Mouse (Mus musculus) CH12.LX (cell line): Measurements from ENCODE around the gene Sgpp1. TPM values are rescaled to one million over a fixed set of nuclear protein-coding genes. Genes with fewer than 3 reads are reported as not detected.

ENCODE experiments used
- DNase-seq: peaks from one replicate; pipeline ENCODE4 v3.0.0-alpha.2; 2013; ENCODE audit errors: extremely low read depth
- H3K27ac ChIP-seq: 2 replicates; pipeline ENCODE4 v1.5.1; 2012; ENCODE audit warnings: low read depth, mild to moderate bottlenecking, control low read depth, moderate library complexity; ENCODE audit not compliant: insufficient read depth
- H3K27me3 ChIP-seq: replicated peaks from 2 replicates; pipeline ENCODE3; 2012; ENCODE audit warnings: inconsistent platforms
- H3K36me3 ChIP-seq, 2 experiments: replicated peaks in 1 of 2; 2 replicates each; pipeline versions ENCODE3 to v1.6.1; 2012; ENCODE audit warnings: inconsistent platforms in 1 of 2, low read length in 1 of 2, mild to moderate bottlenecking in 1 of 2, mixed read lengths in 1 of 2, moderate library complexity in 1 of 2; ENCODE audit not compliant: control insufficient read depth in 1 of 2, insufficient read depth in 1 of 2
- H3K4me1 ChIP-seq, 2 experiments: 2 replicates each; pipeline ENCODE4 v1.6.1; 2012; ENCODE audit warnings: inconsistent platforms in 1 of 2, moderate library complexity in 1 of 2; ENCODE audit not compliant: insufficient read depth in 2 of 2, control insufficient read depth in 1 of 2
- H3K4me2 ChIP-seq: 2 replicates; pipeline ENCODE4 v1.6.1; 2012; ENCODE audit warnings: low read depth, mild to moderate bottlenecking, control low read depth; ENCODE audit not compliant: poor library complexity, insufficient read depth, severe bottlenecking
- H3K4me3 ChIP-seq, 3 experiments: fragments of 150-350 bp in 1 of 3; sonication (generic) in 1 of 3; replicated peaks in 1 of 3; 2 replicates each; pipeline versions ENCODE3 to v1.5.1; 2011 to 2012; ENCODE audit warnings: low read depth in 2 of 3, low read length in 2 of 3, mild to moderate bottlenecking in 2 of 3, moderate library complexity in 2 of 3, control low read depth in 1 of 3, improper control_type of control experiment in 1 of 3, inconsistent platforms in 1 of 3, mixed read lengths in 1 of 3; ENCODE audit not compliant: poor library complexity in 1 of 3
- H3K79me2 ChIP-seq: replicated peaks from 2 replicates; pipeline ENCODE4 v1.6.1; 2012; ENCODE audit warnings: mild to moderate bottlenecking, moderate library complexity; ENCODE audit not compliant: control insufficient read depth, poor library complexity, insufficient read depth, severe bottlenecking; ENCODE audit errors: extremely low read depth
- H3K9ac ChIP-seq: 2 replicates; pipeline ENCODE4 v1.6.1; 2012; ENCODE audit warnings: low read depth, mild to moderate bottlenecking, control low read depth, moderate library complexity; ENCODE audit not compliant: insufficient read depth
- H3K9me3 ChIP-seq: replicated peaks from 2 replicates; pipeline ENCODE3; 2012; ENCODE audit warnings: low read length, inconsistent platforms, mixed read lengths
- BHLHE40 ChIP-seq: IDR thresholded peaks from 2 replicates; pipeline ENCODE4 v1.6.1; 2011; ENCODE audit warnings: mild to moderate bottlenecking, low read depth, low read length, improper control_type of control experiment
- CTCF ChIP-seq, 2 experiments: IDR thresholded peaks in 1 of 2; conservative IDR thresholded peaks in 1 of 2; 2 replicates each; pipeline ENCODE4 v1.5.1; 2011 to 2012; ENCODE audit warnings: low read depth in 2 of 2, low read length in 2 of 2, improper control_type of control experiment in 1 of 2, inconsistent platforms in 1 of 2, mild to moderate bottlenecking in 1 of 2, moderate library complexity in 1 of 2
- E2F4 ChIP-seq: IDR thresholded peaks from 2 replicates; pipeline ENCODE4 v1.6.1; 2011; ENCODE audit warnings: low read depth, low read length, improper control_type of control experiment; ENCODE audit not compliant: insufficient replicate concordance
- ELF1 ChIP-seq: IDR thresholded peaks from 2 replicates; pipeline ENCODE4 v1.6.1; 2014; ENCODE audit warnings: low read depth, mild to moderate bottlenecking, inconsistent platforms, low read length, improper control_type of control experiment
- GABPA ChIP-seq: IDR thresholded peaks from 2 replicates; pipeline ENCODE4 v1.6.1; 2012; ENCODE audit warnings: low read depth, low read length, improper control_type of control experiment, inconsistent platforms; ENCODE audit not compliant: insufficient replicate concordance
- HCFC1 ChIP-seq: IDR thresholded peaks from 2 replicates; pipeline ENCODE4 v1.6.1; 2012; ENCODE audit warnings: low read depth, mild to moderate bottlenecking, inconsistent platforms, low read length, improper control_type of control experiment
- JUN ChIP-seq: IDR thresholded peaks from 2 replicates; pipeline ENCODE4 v1.6.1; 2011; ENCODE audit warnings: low read depth, mild to moderate bottlenecking, low read length, improper control_type of control experiment, moderate library complexity; ENCODE audit not compliant: insufficient read depth
- MAX ChIP-seq: IDR thresholded peaks from 2 replicates; pipeline ENCODE4 v1.6.1; 2011; ENCODE audit warnings: low read length, improper control_type of control experiment
- MAZ ChIP-seq: IDR thresholded peaks from 2 replicates; pipeline ENCODE4 v1.6.1; 2012; ENCODE audit warnings: low read depth, mild to moderate bottlenecking, inconsistent platforms, low read length, improper control_type of control experiment, moderate library complexity
- NELFE ChIP-seq: IDR thresholded peaks from 2 replicates; pipeline ENCODE4 v1.6.1; 2011; ENCODE audit warnings: low read depth, low read length, improper control_type of control experiment
- POLR2AphosphoS2 ChIP-seq: IDR thresholded peaks from 2 replicates; pipeline ENCODE4 v1.6.1; 2011; ENCODE audit warnings: low read depth, low read length, improper control_type of control experiment
- RAD21 ChIP-seq: IDR thresholded peaks from 2 replicates; pipeline ENCODE4 v1.6.1; 2011; ENCODE audit warnings: low read depth, mild to moderate bottlenecking, low read length, improper control_type of control experiment, moderate library complexity
- TBP ChIP-seq: conservative IDR thresholded peaks from 2 replicates; pipeline ENCODE4 v1.6.1; 2011; ENCODE audit warnings: low read depth, low read length, improper control_type of control experiment
- TCF12 ChIP-seq: IDR thresholded peaks from 2 replicates; pipeline ENCODE4 v1.6.1; 2014; ENCODE audit warnings: low read depth, mild to moderate bottlenecking, inconsistent platforms, low read length, improper control_type of control experiment
- UBTF ChIP-seq: IDR thresholded peaks from 2 replicates; pipeline ENCODE4 v1.6.1; 2012; ENCODE audit warnings: low read depth, mild to moderate bottlenecking, inconsistent platforms, low read length, improper control_type of control experiment, moderate library complexity
- ZC3H11A ChIP-seq: IDR thresholded peaks from 2 replicates; pipeline ENCODE4 v1.6.1; 2012; ENCODE audit warnings: low read depth, mild to moderate bottlenecking, inconsistent platforms, low read length, improper control_type of control experiment
- ZKSCAN1 ChIP-seq: IDR thresholded peaks from 2 replicates; pipeline ENCODE4 v1.6.1; 2012; ENCODE audit warnings: low read depth, inconsistent platforms, low read length, improper control_type of control experiment, borderline replicate concordance
- ZNF384 ChIP-seq: IDR thresholded peaks from 2 replicates; pipeline ENCODE4 v1.6.1; 2012; ENCODE audit warnings: low read depth, low read length, improper control_type of control experiment, inconsistent platforms
- dilution Hi-C: fragments of 300-500 bp; cut with MboI; formaldehyde crosslinking; loops from 2 replicates; pipeline ENCODE4 v1.14.3; 2020; ENCODE audit warnings: low sequenced_read_pairs; ENCODE audit not compliant: extremely low pct_unique_long_range_greater_than_20kb, extremely low pct_ligation_motif_present
- in situ Hi-C: fragments of 300-500 bp; cut with MboI; formaldehyde crosslinking; loops from 3 replicates; pipeline ENCODE4 v1.14.3; 2019; ENCODE audit warnings: low sequenced_read_pairs, low pct_ligation_motif_present, low pct_unique_long_range_greater_than_20kb, mixed read lengths
- polyA plus RNA-seq: library from polyadenylated mRNA; unstranded; fragments of >175 nt; gene quantifications from 2 replicates; pipeline ENCODE4 v1.2.1, GENCODE M21; 2012; ENCODE audit warnings: low read depth; ENCODE audit not compliant: insufficient read length
- total RNA-seq, 2 experiments: library from RNA; depleted of rRNA; stranded (reverse); fragments of 300-350 nt in 1 of 2; fragments of >200 nt in 1 of 2; gene quantifications; 2 replicates each; pipeline ENCODE4 v1.2.3; 2012 to 2014

The Sgpp1 gene
- total and polyA plus RNA-seq, 3 experiments = 17.3 to 43.9 (median 23.6) TPM

DNA sequence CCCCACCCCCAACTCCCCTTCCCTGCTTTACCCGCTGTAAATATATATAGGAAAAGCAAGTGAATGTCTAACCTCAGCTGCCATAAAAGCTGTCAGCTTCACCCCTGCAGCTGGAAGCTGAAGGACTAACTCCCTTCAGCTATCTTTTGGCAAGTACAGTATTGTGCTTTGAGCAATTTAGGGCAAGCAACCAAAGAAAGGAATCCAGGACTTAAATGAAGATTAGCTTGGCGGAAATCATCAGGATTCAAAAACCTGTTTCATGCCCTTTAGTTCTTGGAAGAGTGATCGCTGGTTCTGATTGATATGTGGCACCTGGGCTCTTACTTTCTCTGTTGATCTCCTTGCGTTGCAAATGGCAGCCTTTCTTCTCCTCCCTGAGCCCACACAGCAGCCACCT, 13.0 kb upstream of the Sgpp1 start:
- dilution Hi-C loops = no loop called here
- Histone ChIP-seq H3K9ac (no peak overlapping the region), H3K27ac (no peak overlapping the region), H3K36me3 (no peaks in the 10 kb centered on the region), H3K79me2 (no peaks in the 10 kb centered on the region), H3K4me1 (no peaks in the 10 kb centered on the region), H3K4me2 (no peak overlapping the region), H3K9me3 (no peaks in the 10 kb centered on the region), H3K4me3 (no peak overlapping the region), H3K27me3 (no peaks in the 10 kb centered on the region)
- in situ Hi-C loops = no loop called here
- TF ChIP-seq HCFC1 = no peak
- no peak for TF ChIP-seq GABPA
- TF ChIP-seq POLR2AphosphoS2 = no peak
- no peak for TF ChIP-seq RAD21
- TF ChIP-seq UBTF = no peak
- TF ChIP-seq TCF12 = no peak
- DNase-seq = no peak

- in situ Hi-C loops = no loop called here
- Histone ChIP-seq H3K27ac (no peak overlapping the region), H3K79me2 (no peaks in the 10 kb centered on the region), H3K9me3 (no peaks in the 10 kb centered on the region), H3K9ac (no peak overlapping the region), H3K4me1 (no peaks in the 10 kb centered on the region), H3K4me2 (no peak overlapping the region)
- TF ChIP-seq MAZ (no peak), BHLHE40 (no peak), ZC3H11A (no peak), MAX (no peak), CTCF (conservative IDR thresholded peaks at IDR 0.05 in 1 of 2, IDR thresholded peaks at IDR 0.05 in 1 of 2; ENCODE audit: low read depth in 2 of 2, low read length in 2 of 2) (no peak), TBP (no peak), POLR2AphosphoS2 (no peak), ZKSCAN1 (no peak)
- TF ChIP-seq, all 38 proteins: peak for 0
- Histone ChIP-seq H3K4me3 (no peak overlapping the region), H3K36me3 (no peaks in the 10 kb centered on the region), H3K27me3 (no peaks in the 10 kb centered on the region)
- no peak for DNase-seq
- dilution Hi-C loops = no loop called here
Observed at GRCm38 (mm10) chr12:75745697-75746290, 10.3 kb upstream of the Sgpp1 start.

DNA sequence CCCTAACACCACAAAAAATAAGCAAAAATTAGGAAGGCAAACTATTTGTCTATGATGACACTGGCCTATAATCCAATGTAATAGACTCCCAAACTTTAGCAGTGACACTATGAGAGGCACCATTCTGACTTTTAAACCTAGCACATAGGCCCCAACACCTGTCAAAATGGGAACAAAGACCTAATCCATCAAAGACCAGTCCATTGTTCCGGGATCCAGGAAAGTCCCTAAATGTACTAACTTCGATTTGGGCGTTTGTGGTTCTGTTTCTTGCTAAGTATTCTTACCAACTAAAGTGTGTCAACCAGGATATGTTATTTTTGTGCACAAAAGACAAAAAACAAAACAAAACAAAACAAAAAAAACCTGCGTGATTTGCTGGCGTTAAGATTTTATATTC, 6.6 kb upstream of the Sgpp1 start:
- no peak overlapping the region for H3K4me3 ChIP-seq
- TF ChIP-seq E2F4 (no peak), ELF1 (no peak), ZNF384 (no peak), NELFE (no peak), JUN (no peak)
- TF ChIP-seq, all 38 proteins: peak for 0
- H3K9ac ChIP-seq = no peak overlapping the region
- no peak for DNase-seq
- H3K27ac ChIP-seq = no peak overlapping the region
- H3K4me2 ChIP-seq = no peak overlapping the region
- dilution Hi-C loops (no loop called here), in situ Hi-C loops (no loop called here)
- H3K9me3 ChIP-seq = no peaks in the 10 kb centered on the region
- no peaks in the 10 kb centered on the region for H3K79me2 ChIP-seq
- H3K27me3 ChIP-seq = no peaks in the 10 kb centered on the region
- H3K4me1 ChIP-seq = no peaks in the 10 kb centered on the region
- no peaks in the 10 kb centered on the region for H3K36me3 ChIP-seq
